Mouse (Mus musculus) forebrain, embryonic 16.5 days (tissue): ENCODE measurements at regions not wholly inside any gene's neighbourhood (a gene's known extent, or its start where the extent isn't known, plus 50 kb on each side); places are given as distances from the start of the nearest gene placed in this dataset.

ENCODE experiments used
- ATAC-seq: fragments of 200-750 bp; cut with Nextera tagmentation; 2 replicates; pipeline ENCODE4 v1.8.0; 2017; ENCODE audit warnings: mild to moderate bottlenecking, moderate library complexity
- H3K27ac ChIP-seq: fragments of 300-500 bp; sonication (generic); 2 replicates; pipeline ENCODE4 v1.5.1; 2014; ENCODE audit warnings: low read length, control low read depth
- H3K27me3 ChIP-seq: fragments of 300-500 bp; sonication (generic); replicated peaks from 2 replicates; pipeline ENCODE4 v1.6.1; 2014; ENCODE audit warnings: low read length; ENCODE audit not compliant: control insufficient read depth, insufficient read depth
- H3K36me3 ChIP-seq: fragments of 300-500 bp; sonication (generic); 2 replicates; pipeline ENCODE4 v1.6.1; 2014; ENCODE audit not compliant: control insufficient read depth, insufficient read depth
- H3K4me1 ChIP-seq: fragments of 300-500 bp; sonication (generic); replicated peaks from 2 replicates; pipeline ENCODE4 v1.6.1; 2014; ENCODE audit warnings: low read length; ENCODE audit not compliant: control insufficient read depth, insufficient read depth
- H3K4me2 ChIP-seq: fragments of 300-500 bp; sonication (generic); 2 replicates; pipeline ENCODE4 v1.6.1; 2014; ENCODE audit warnings: mild to moderate bottlenecking, low read length, control low read depth
- H3K4me3 ChIP-seq: fragments of 300-500 bp; sonication (generic); replicated peaks from 2 replicates; pipeline ENCODE4 v1.5.1; 2014; ENCODE audit warnings: mild to moderate bottlenecking, low read length, control low read depth
- H3K9ac ChIP-seq: fragments of 300-500 bp; sonication (generic); replicated peaks from 2 replicates; pipeline ENCODE4 v1.6.1; 2014; ENCODE audit warnings: low read depth, low read length, control low read depth
- H3K9me3 ChIP-seq: fragments of 300-500 bp; sonication (generic); 2 replicates; pipeline ENCODE4 v1.6.1; 2016; ENCODE audit warnings: low read length; ENCODE audit not compliant: control insufficient read depth
- WGBS: fragments of 180-500 bp; shearing (Covaris S2); extraction: QIAGEN DNeasy Blood & Tissue Kit; methylation state at CpG from one replicate; pipeline ENCODE4 v1.1.7; 2014; 5-methylcytosine and 5-hydroxymethylcytosine counted together

DNA sequence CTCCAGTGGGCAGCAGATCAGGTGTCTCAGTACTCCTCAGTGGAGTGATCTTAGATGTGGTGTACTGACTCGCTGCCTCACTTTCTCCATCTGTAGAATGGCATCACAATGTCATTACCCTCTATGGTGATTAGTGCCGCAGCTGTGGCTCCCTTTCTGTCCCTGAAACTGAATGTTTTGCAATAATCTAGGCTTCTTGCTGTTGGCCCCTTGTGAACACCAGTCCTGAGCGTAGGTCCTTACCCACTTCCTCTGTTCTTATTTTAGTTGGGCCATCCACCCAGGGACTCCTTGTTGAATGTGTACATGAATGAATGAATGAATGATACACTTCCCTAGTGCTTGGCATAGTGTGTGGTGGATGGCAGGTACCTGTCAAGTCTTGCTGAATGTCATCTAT, 78.4 kb upstream of the Ccnd1 start:
- no peaks in the 10 kb centered on the region for H3K36me3 ChIP-seq
- ATAC-seq: no peak
- H3K27ac ChIP-seq: no peak overlapping the region
- no peak overlapping the region for H3K4me3 ChIP-seq
- WGBS: 90% methylated on average over 3 of the region's 3 CpGs
- no peaks in the 10 kb centered on the region for H3K9me3 ChIP-seq
- no peak overlapping the region for H3K4me2 ChIP-seq
- no peak overlapping the region for H3K9ac ChIP-seq
- peaks cover 4% of the 10 kb centered on the region; the same call in 1 of the 2 replicates for H3K4me1 ChIP-seq
- no peaks in the 10 kb centered on the region for H3K27me3 ChIP-seq

DNA sequence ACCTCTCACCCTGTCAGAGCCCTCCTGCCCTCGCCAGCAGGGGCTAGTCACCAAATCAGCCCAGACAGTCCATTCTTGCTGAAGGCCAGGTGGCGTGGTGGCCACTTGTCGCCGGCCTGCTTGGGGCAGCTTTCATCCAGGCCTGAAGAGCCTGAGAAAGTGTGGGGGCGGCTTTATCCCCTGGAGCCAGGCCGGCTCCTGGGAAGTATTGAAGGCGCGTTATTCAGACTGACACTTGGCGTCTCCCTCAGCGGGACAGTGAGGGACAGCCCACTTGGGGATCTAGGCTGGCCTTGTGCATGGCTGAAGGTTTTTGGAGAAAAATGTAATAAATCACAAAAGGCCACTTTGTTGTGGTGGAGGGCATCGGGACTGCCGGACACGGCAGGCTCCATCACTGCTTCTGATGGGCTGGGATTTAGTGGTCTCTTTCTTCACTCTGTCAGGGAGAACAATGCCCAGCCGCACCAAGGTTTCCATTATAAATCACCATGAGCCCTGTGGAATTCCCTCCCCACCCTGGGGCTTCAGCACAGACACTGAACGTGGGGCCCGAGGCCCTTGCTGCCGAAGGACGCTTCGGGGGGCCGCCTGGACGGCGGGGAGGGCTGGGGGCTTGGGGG, 75.8 kb upstream of the Ccnd1 start:
- Histone ChIP-seq H3K27ac (no peak overlapping the region), H3K36me3 (no peaks in the 10 kb centered on the region), H3K27me3 (no peaks in the 10 kb centered on the region), H3K4me3 (no peak overlapping the region), H3K4me1 (peaks cover 4% of the 10 kb centered on the region; the same call in 1 of the 2 replicates), H3K9me3 (no peaks in the 10 kb centered on the region), H3K9ac (no peak overlapping the region), H3K4me2 (no peak overlapping the region)
- no peak for ATAC-seq
- 25% methylated on average over 22 of the region's 22 CpGs for WGBS

DNA sequence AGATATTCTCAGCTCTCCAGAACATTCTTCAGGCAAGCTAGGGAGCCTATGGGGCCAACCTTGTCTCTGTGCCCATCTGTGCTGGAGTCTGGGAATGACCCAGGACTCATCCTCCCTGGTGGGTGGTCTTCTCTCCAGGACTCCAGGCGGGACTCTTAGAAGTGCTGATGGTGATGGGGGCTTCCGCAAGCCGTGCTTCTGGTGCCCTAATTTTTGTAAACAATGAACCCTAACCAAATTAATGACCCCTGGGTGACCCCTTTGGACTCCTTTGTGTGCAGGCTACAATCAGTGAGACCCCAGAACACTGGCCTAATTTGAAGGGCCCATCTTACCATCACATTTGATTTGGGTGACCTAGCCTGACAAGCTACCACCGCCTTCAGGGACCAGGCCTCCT, 71.0 kb upstream of the Ccnd1 start:
- Histone ChIP-seq H3K9ac (no peak overlapping the region), H3K36me3 (no peaks in the 10 kb centered on the region), H3K27ac (no peak overlapping the region), H3K9me3 (no peaks in the 10 kb centered on the region), H3K4me1 (peaks cover under 1% of the 10 kb centered on the region; the same call in 1 of the 2 replicates), H3K4me2 (no peak overlapping the region), H3K4me3 (no peak overlapping the region), H3K27me3 (no peaks in the 10 kb centered on the region)
- 56% methylated on average over 4 of the region's 4 CpGs for WGBS
- no peak for ATAC-seq

DNA sequence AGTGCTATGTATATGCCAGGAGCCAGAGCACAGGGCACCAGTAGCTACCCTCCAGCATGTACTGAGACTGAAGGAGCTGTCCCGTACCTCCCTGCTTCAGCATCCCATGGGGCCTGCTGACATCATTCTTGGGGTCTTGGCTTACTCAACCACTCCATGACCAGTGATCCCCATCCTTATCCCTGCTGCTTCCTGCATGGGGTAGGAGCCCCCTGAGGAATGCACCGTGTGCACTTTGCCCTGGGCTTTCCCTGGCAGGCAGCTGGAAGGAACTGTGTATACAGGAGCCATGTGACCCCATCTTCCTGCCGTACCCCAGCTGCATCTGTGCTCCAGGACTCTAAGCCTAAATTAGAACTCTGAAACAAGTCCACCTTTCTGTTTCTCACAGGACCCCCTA, 70.3 kb upstream of the Ccnd1 start:
- Histone ChIP-seq H3K27ac (no peak overlapping the region), H3K4me2 (no peak overlapping the region), H3K9ac (no peak overlapping the region), H3K27me3 (no peaks in the 10 kb centered on the region), H3K9me3 (no peaks in the 10 kb centered on the region), H3K4me1 (no peaks in the 10 kb centered on the region), H3K36me3 (no peaks in the 10 kb centered on the region), H3K4me3 (no peak overlapping the region)
- 77% methylated on average over 3 of the region's 3 CpGs for WGBS
- ATAC-seq: no peak

DNA sequence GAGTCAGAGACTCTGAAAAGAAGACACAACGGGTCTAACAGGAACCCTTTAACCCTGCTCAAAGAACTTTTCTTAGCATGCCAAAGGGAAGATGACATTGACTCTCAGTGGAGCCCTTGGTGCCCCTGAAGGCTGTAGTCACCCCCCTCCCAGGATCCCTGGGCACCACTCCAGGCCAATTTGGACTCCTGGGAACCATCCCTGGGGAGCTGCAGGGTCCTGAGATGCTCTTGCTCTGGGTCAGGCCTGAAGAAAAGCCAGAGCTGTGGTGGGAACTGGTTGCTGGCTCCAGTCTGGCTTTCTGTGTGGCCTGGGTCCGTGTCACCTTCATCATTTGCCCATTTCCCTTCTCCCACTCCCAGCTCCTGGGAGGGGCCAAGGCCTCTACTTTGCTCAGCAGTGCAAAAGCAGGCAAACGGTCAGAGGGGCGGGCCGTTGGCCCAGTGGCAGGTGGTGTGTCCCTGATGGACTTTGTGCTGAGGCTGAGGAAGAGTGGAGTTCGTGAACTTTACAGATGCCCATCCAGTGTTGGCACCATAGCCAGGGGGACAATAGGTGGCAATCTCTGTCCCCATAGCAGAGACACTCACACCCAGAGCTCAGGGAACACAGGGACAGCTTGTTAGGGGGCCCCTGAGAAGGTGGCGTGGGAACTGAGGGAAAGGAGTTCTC, 69.1 kb upstream of the Ccnd1 start:
- H3K4me1 ChIP-seq: no peaks in the 10 kb centered on the region
- no peak overlapping the region for H3K27ac ChIP-seq
- WGBS: 69% methylated on average over 7 of the region's 7 CpGs
- H3K4me3 ChIP-seq: no peak overlapping the region
- H3K9ac ChIP-seq: no peak overlapping the region
- H3K9me3 ChIP-seq: no peaks in the 10 kb centered on the region
- ATAC-seq: no peak
- H3K27me3 ChIP-seq: no peaks in the 10 kb centered on the region
- H3K36me3 ChIP-seq: no peaks in the 10 kb centered on the region
- no peak overlapping the region for H3K4me2 ChIP-seq

DNA sequence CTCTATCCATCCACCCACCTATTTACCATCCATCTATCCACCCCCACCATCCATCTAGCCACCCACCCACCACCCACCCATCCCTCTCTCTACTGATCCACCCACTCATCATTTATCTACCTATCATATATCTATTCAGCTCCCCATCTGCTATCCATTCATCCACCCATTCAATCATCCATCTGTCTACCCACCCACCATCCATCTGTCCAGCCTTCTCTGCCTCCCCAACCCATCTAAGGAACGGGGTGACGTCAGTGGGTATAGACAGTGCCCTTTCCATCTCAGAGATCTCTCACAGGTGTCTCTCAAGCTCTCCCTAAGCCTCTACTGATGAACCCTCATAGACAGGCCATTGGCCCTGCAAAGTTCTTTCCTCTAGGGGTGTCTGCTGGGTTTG, 67.5 kb upstream of the Ccnd1 start:
- no peaks in the 10 kb centered on the region for H3K36me3 ChIP-seq
- no peaks in the 10 kb centered on the region for H3K4me1 ChIP-seq
- H3K27me3 ChIP-seq: no peaks in the 10 kb centered on the region
- H3K9ac ChIP-seq: no peak overlapping the region
- WGBS: 77% methylated on average over 2 of the region's 2 CpGs
- no peak overlapping the region for H3K4me3 ChIP-seq
- H3K4me2 ChIP-seq: no peak overlapping the region
- no peak overlapping the region for H3K27ac ChIP-seq
- ATAC-seq: no peak
- H3K9me3 ChIP-seq: no peaks in the 10 kb centered on the region

DNA sequence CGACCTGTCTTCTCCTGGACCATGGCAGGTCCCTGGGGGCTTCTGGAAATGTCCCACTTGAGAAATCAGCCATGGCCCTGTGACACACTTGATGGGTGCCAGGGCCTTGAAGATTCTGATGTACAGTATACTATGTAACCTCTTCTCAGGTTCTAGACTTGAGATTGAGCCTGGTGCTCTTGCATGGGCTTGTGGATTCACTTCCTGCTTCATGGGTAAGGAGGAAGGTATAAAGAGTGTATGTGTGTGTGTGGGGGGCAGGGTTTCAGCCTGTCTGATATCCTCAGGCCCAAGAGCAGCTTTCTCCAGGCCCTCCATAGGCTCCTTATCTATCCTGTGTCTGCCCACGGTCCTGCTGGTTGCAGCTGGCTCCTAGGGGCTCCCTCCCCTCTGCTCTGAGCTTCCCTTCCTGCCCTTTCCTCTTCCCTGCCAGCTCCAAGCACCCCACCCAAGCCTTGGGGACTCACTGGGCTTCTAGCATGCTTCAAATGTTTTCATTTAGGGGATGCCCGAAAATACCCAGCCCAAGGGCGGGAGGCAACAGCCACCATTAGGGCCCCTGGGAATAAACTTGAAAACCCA, 61.9 kb upstream of the Ccnd1 start:
- WGBS: 75% methylated on average over 4 of the region's 4 CpGs
- no peak overlapping the region for H3K4me3 ChIP-seq

DNA sequence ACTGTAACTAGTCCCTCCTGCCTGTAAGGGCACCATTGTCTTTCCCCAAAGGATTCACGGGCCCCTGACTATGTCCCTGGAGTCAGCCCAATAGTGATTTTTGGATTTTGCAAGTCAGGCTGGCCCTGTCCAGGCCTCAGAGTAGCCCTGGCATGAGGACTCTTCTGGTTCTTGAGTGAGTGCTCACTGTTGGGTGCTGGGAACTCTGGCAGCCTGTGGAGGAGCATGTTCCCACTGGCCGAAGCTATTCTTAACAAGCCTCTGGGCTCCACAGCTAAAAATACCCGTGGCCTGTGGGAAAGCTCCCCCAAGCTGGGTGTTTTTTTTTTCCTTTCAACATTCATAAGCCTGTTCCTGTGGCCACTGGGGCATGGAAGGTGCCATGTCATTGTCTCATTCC, 60.0 kb upstream of the Ccnd1 start:
- H3K4me3 ChIP-seq: no peak overlapping the region
- no peaks in the 10 kb centered on the region for H3K36me3 ChIP-seq
- no peaks in the 10 kb centered on the region for H3K4me1 ChIP-seq
- H3K27ac ChIP-seq: no peak overlapping the region
- no peak for ATAC-seq
- H3K4me2 ChIP-seq: no peak overlapping the region
- 78% methylated on average over 3 of the region's 3 CpGs for WGBS
- H3K9me3 ChIP-seq: no peaks in the 10 kb centered on the region
- H3K9ac ChIP-seq: no peak overlapping the region
- H3K27me3 ChIP-seq: no peaks in the 10 kb centered on the region

More for the DNA sequence above, 61.9 kb upstream of the Ccnd1 start:
- no peak overlapping the region for H3K27ac ChIP-seq
- H3K4me2 ChIP-seq: no peak overlapping the region
- no peaks in the 10 kb centered on the region for H3K36me3 ChIP-seq
- ATAC-seq: no peak
- H3K27me3 ChIP-seq: no peaks in the 10 kb centered on the region
- no peaks in the 10 kb centered on the region for H3K9me3 ChIP-seq
- no peaks in the 10 kb centered on the region for H3K4me1 ChIP-seq
- H3K9ac ChIP-seq: no peak overlapping the region

DNA sequence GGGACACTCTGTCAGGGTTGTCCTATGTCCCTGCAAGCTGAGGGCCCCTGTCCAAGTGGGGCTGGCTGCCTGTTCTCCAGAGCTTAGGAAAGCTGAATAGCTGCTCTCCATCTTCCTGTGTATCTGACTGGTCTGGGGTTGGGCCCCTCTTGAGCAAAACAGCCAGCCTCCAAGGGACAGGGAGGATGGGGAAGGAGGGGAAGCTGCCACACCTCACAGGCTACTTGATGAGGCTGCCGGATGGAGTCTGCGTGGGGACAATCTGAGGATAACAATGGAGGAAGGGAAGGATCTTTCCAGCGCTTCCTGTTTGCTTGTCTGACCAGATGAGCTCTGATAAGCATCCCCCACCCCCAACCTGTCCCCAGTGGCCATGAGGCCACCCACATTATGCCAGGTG, 57.1 kb upstream of the Ccnd1 start:
- no peak overlapping the region for H3K4me3 ChIP-seq
- no peak overlapping the region for H3K4me2 ChIP-seq
- no peaks in the 10 kb centered on the region for H3K9me3 ChIP-seq
- no peaks in the 10 kb centered on the region for H3K4me1 ChIP-seq
- 68% methylated on average over 3 of the region's 3 CpGs for WGBS
- no peaks in the 10 kb centered on the region for H3K36me3 ChIP-seq
- H3K27me3 ChIP-seq: no peaks in the 10 kb centered on the region
- H3K9ac ChIP-seq: no peak overlapping the region
- H3K27ac ChIP-seq: no peak overlapping the region
- ATAC-seq: no peak
